Mouse (Mus musculus) liver, embryonic 12.5 days (tissue): ENCODE results near the gene Etfrf1. TPM values are rescaled to one million over a fixed set of nuclear protein-coding genes. Genes with fewer than 3 reads are reported as not detected.

ENCODE experiments used
- ATAC-seq: fragments of 200-750 bp; cut with Nextera tagmentation; 2 replicates; pipeline ENCODE4 v1.8.0; 2017; ENCODE audit warnings: moderate number of reproducible peaks, mild to moderate bottlenecking, moderate library complexity
- H3K27ac ChIP-seq: fragments of 300-500 bp; sonication (generic); 2 replicates; pipeline ENCODE4 v1.5.1; 2016; ENCODE audit warnings: mild to moderate bottlenecking
- H3K27me3 ChIP-seq: fragments of 300-500 bp; sonication (generic); replicated peaks from 2 replicates; pipeline ENCODE4 v1.6.1; 2016; ENCODE audit warnings: mild to moderate bottlenecking, moderate library complexity
- H3K36me3 ChIP-seq: fragments of 300-500 bp; sonication (generic); 2 replicates; pipeline ENCODE4 v1.6.1; 2016; ENCODE audit warnings: mild to moderate bottlenecking, moderate library complexity
- H3K4me1 ChIP-seq: fragments of 300-500 bp; sonication (generic); 2 replicates; pipeline ENCODE4 v1.6.1; 2016
- H3K4me2 ChIP-seq: fragments of 300-500 bp; sonication (generic); 2 replicates; pipeline ENCODE4 v1.6.1; 2016; ENCODE audit warnings: mild to moderate bottlenecking, moderate library complexity
- H3K4me3 ChIP-seq: fragments of 300-500 bp; sonication (generic); 2 replicates; pipeline ENCODE4 v1.5.1; 2016; ENCODE audit warnings: mild to moderate bottlenecking, moderate library complexity
- H3K9ac ChIP-seq: fragments of 300-500 bp; sonication (generic); 2 replicates; pipeline ENCODE4 v1.6.1; 2016; ENCODE audit warnings: mild to moderate bottlenecking, moderate library complexity
- H3K9me3 ChIP-seq: fragments of 300-500 bp; sonication (generic); replicated peaks from 2 replicates; pipeline ENCODE4 v1.6.1; 2016; ENCODE audit warnings: mild to moderate bottlenecking, moderate library complexity
- WGBS: fragments of 180-500 bp; shearing (Covaris S2); methylation state at CpG from one replicate; pipeline ENCODE4 v1.1.7; 2016; ENCODE audit not compliant: insufficient replicate concordance; 5-methylcytosine and 5-hydroxymethylcytosine counted together
- polyA plus RNA-seq: library from polyadenylated mRNA; unstranded; fragments of >200 nt; fragmentation: Nextera tagmentation; extraction: Ambion mirVana; gene quantifications from 2 replicates; pipeline ENCODE4 v1.2.1, GENCODE M21; 2016

Gene Etfrf1
- polyA plus RNA-seq, 1 experiment from 2014 or later, result 16.6 TPM

DNA sequence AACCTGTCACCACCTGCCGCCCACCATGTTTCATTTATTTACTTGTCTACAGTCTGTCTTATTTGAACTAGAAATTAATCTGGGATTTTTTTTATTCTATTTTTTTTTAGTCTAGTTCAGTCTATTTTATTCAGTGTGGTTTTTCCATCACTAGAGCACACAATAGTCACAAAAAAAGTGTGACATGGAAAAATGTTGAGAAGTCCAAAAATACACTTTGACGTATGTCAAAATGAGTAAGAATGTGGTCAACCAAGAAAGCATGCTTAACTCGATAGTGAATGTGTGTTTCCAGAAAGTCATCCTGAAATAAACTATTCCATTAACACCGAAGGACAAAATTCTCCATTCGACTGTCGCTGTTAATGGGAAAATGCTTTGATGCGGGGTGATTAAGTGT, 51.4 kb downstream of the Etfrf1 start:
- Histone ChIP-seq H3K9ac (no peak overlapping the region), H3K4me2 (no peak overlapping the region), H3K9me3 (no peaks in the 10 kb centered on the region), H3K27me3 (no peaks in the 10 kb centered on the region), H3K4me3 (no peak overlapping the region), H3K36me3 (no peaks in the 10 kb centered on the region), H3K27ac (no peak overlapping the region), H3K4me1 (no peaks in the 10 kb centered on the region)
- 78% methylated on average over 7 of the region's 7 CpGs for WGBS
- no peak for ATAC-seq

Other genes starting within 250 kb of the Etfrf1 start
- gene Bcat1, start 134.9 kb upstream of the Etfrf1 start, polyA plus RNA-seq, result 0.93 and 1.5 TPM in 2 replicates
- 18.9 and 20.6 TPM in 2 replicates for gene Lrmp, start 95.5 kb upstream of the Etfrf1 start, polyA plus RNA-seq
- gene Casc1, start 129 bp upstream of the Etfrf1 start, polyA plus RNA-seq, result 0.13 TPM in 2 replicates
- 74.5 and 75.9 TPM in 2 replicates for gene Kras, start 39.1 kb downstream of the Etfrf1 start, polyA plus RNA-seq